Comparison of ENCODE assay signal across 8 mouse cellular contexts in genomic region chr16:18388583-18389435, GRCm38 (mm10). TPM values are rescaled to one million over a fixed set of nuclear protein-coding genes. Genes with fewer than 3 reads are reported as not detected.
DNase-seq lines count a peak whose midpoint lies in the region; ATAC-seq and TF ChIP-seq lines count a peak whose summit lies in the region.

No protein-coding gene starts in this region.

- H3K9ac ChIP-seq in lung, postnatal 0 days (replicated peaks; ENCODE audit: low read depth) = no peak overlapping the region
- H3K9ac ChIP-seq in neural tube, embryonic 14.5 days (replicated peaks; ENCODE audit: low read depth, low read length) = 0 out of 2 replicates have a peak overlapping the region, but pooled peaks have one; percentile 21

- no peaks in the 10 kb centered on the region for H3K9me3 ChIP-seq in lung, postnatal 0 days (ENCODE audit: low read length)
- no peaks in the 10 kb centered on the region for H3K9me3 ChIP-seq in neural tube, embryonic 14.5 days (ENCODE audit: control insufficient read depth, low read length)

- 0 out of 2 replicates have a peak overlapping the region, but pooled peaks have one; percentile 49 for H3K27ac ChIP-seq in lung, postnatal 0 days (ENCODE audit: low read length)
- peak overlapping the region; percentile 78 for H3K27ac ChIP-seq in neural tube, embryonic 14.5 days (ENCODE audit: low read depth, low read length)

- 75% methylated on average over 14 of the region's 14 CpGs for WGBS in lung, postnatal 0 days
- 64% methylated on average over 14 of the region's 14 CpGs for WGBS in neural tube, embryonic 14.5 days

- TF ChIP-seq EP300 in lung, postnatal 0 days (IDR thresholded peaks at IDR 0.05) = no peak

- peak; percentile 45 for DNase-seq in cerebellum, adult 9-11 months
- no peak for DNase-seq in cerebellum, adult 9-10 months
- DNase-seq in lung, postnatal 0 days (ENCODE audit: low spot score) = no peak
- no peak for DNase-seq in lung, postnatal 14 days
- DNase-seq in kidney, postnatal 10 days = peak; percentile 67
- no peak for DNase-seq in right cerebral cortex, postnatal 25 days
- no peak for DNase-seq in c-Kit-positive CD71-positive TER-119-positive erythroid progenitor cells, embryonic 14.5 days (ENCODE audit: low spot score)

- no peak for ATAC-seq in lung, postnatal 0 days
- no peak for ATAC-seq in neural tube, embryonic 14.5 days (ENCODE audit: low read depth)

- no peak for TF ChIP-seq CTCF in lung, postnatal 0 days (IDR thresholded peaks at IDR 0.05)

- H3K27me3 ChIP-seq in lung, postnatal 0 days (replicated peaks; ENCODE audit: insufficient read depth, low read length) = no peaks in the 10 kb centered on the region
- no peaks in the 10 kb centered on the region for H3K27me3 ChIP-seq in neural tube, embryonic 14.5 days (ENCODE audit: control insufficient read depth, insufficient read depth, low read length)

- no peak overlapping the region for H3K4me2 ChIP-seq in lung, postnatal 0 days (replicated peaks; ENCODE audit: low read depth, low read length)
- H3K4me2 ChIP-seq in neural tube, embryonic 14.5 days (ENCODE audit: low read depth, low read length) = no peak overlapping the region

- H3K4me1 ChIP-seq in lung, postnatal 0 days (ENCODE audit: insufficient read depth, low read depth, low read length) = peaks cover 20% of the 10 kb centered on the region; the same call in 1 of the 2 replicates
- H3K4me1 ChIP-seq in neural tube, embryonic 14.5 days (ENCODE audit: control insufficient read depth, insufficient read depth, low read length) = peaks cover 41% of the 10 kb centered on the region

- H3K4me3 ChIP-seq in lung, postnatal 0 days (ENCODE audit: low read depth, low read length) = no peak overlapping the region
- H3K4me3 ChIP-seq in neural tube, embryonic 14.5 days (ENCODE audit: low read depth, low read length) = no peak overlapping the region

- H3K36me3 ChIP-seq in lung, postnatal 0 days (ENCODE audit: insufficient read depth, low read length) = no peaks in the 10 kb centered on the region
- no peaks in the 10 kb centered on the region for H3K36me3 ChIP-seq in neural tube, embryonic 14.5 days (ENCODE audit: control insufficient read depth, insufficient read depth, low read length)

RNA-seq across cellular contexts. Expression of gene Txnrd2, which starts 37.4 kb away (rescaled TPM):
- polyA plus RNA-seq in lung, postnatal 0 days (2015; fragmentation: Nextera tagmentation; extraction: Ambion mirVana) = 20.0 and 20.9 TPM in 2 replicates
- 21.3 and 25.4 TPM in 2 replicates for polyA plus RNA-seq in neural tube, embryonic 14.5 days (2014; fragmentation: Nextera tagmentation; extraction: Ambion mirVana)

RNA-seq across cellular contexts. Expression of gene Comt, which starts 37.8 kb away (rescaled TPM):
- 109 and 111 TPM in 2 replicates for polyA plus RNA-seq in lung, postnatal 0 days (2015; fragmentation: Nextera tagmentation; extraction: Ambion mirVana)
- polyA plus RNA-seq in neural tube, embryonic 14.5 days (2014; fragmentation: Nextera tagmentation; extraction: Ambion mirVana) = 102 and 103 TPM in 2 replicates

RNA-seq across cellular contexts. Expression of gene Arvcf, which starts 40.8 kb away (rescaled TPM):
- polyA plus RNA-seq in lung, postnatal 0 days (2015; fragmentation: Nextera tagmentation; extraction: Ambion mirVana) = 14.6 and 18.5 TPM in 2 replicates
- 60.2 and 73.5 TPM in 2 replicates for polyA plus RNA-seq in neural tube, embryonic 14.5 days (2014; fragmentation: Nextera tagmentation; extraction: Ambion mirVana)

RNA-seq across cellular contexts. Expression of gene Tango2, which starts 40.9 kb away (rescaled TPM):
- 23.7 and 25.2 TPM in 2 replicates for polyA plus RNA-seq in lung, postnatal 0 days (2015; fragmentation: Nextera tagmentation; extraction: Ambion mirVana)
- 99.8 and 114 TPM in 2 replicates for polyA plus RNA-seq in neural tube, embryonic 14.5 days (2014; fragmentation: Nextera tagmentation; extraction: Ambion mirVana)

Comparison
In these comparisons a context has a peak if more than half of its experiments do, and no peak if none do; other contexts are left out.
1. DNase-seq: peak in cerebellum, adult 9-11 months (single experiment) and kidney, postnatal 10 days (single experiment); none in cerebellum, adult 9-10 months (single experiment), lung, postnatal 0 days (single experiment), lung, postnatal 14 days (single experiment), right cerebral cortex, postnatal 25 days (single experiment) and c-Kit-positive CD71-positive TER-119-positive erythroid progenitor cells, embryonic 14.5 days (single experiment).